Mouse (Mus musculus) lung, postnatal 0 days (tissue): ENCODE results near the gene Gm45837. TPM values are rescaled to one million over a fixed set of nuclear protein-coding genes. Genes with fewer than 3 reads are reported as not detected.

Experiments used
- ATAC-seq: fragments of 200-750 bp; cut with Nextera tagmentation; 2 replicates; pipeline ENCODE4 v1.8.0; 2017; ENCODE audit warnings: moderate library complexity
- DNase-seq: peaks from one replicate; pipeline ENCODE4 v3.0.0-alpha.2; 2016; ENCODE audit warnings: low spot score
- H3K27ac ChIP-seq: fragments of 300-500 bp; sonication (generic); 2 replicates; pipeline ENCODE4 v1.5.1; 2014; ENCODE audit warnings: antibody characterized with exemption, mild to moderate bottlenecking, low read length, mixed read lengths
- H3K27me3 ChIP-seq: fragments of 300-500 bp; sonication (generic); replicated peaks from 2 replicates; pipeline ENCODE4 v1.6.1; 2014; ENCODE audit warnings: low read length, mixed read lengths; ENCODE audit not compliant: insufficient read depth
- H3K36me3 ChIP-seq: fragments of 300-500 bp; sonication (generic); 2 replicates; pipeline ENCODE4 v1.6.1; 2014; ENCODE audit warnings: low read length, mixed read lengths; ENCODE audit not compliant: insufficient read depth
- H3K4me1 ChIP-seq: fragments of 300-500 bp; sonication (generic); 2 replicates; pipeline ENCODE4 v1.6.1; 2014; ENCODE audit warnings: antibody characterized with exemption, low read depth, low read length, mixed read lengths; ENCODE audit not compliant: insufficient read depth
- H3K4me2 ChIP-seq: fragments of 300-500 bp; sonication (generic); replicated peaks from 2 replicates; pipeline ENCODE4 v1.6.1; 2014; ENCODE audit warnings: low read depth, mild to moderate bottlenecking, low read length, moderate library complexity, mixed read lengths
- H3K4me3 ChIP-seq: fragments of 300-500 bp; sonication (generic); 2 replicates; pipeline ENCODE4 v1.5.1; 2014; ENCODE audit warnings: low read depth, low read length
- H3K9ac ChIP-seq: fragments of 300-500 bp; sonication (generic); replicated peaks from 2 replicates; pipeline ENCODE4 v1.6.1; 2014; ENCODE audit warnings: low read depth, mild to moderate bottlenecking
- H3K9me3 ChIP-seq: fragments of 300-500 bp; sonication (generic); 2 replicates; pipeline ENCODE4 v1.6.1; 2016; ENCODE audit warnings: low read length, mixed read lengths
- CTCF ChIP-seq: IDR thresholded peaks from 2 replicates; pipeline ENCODE4 v1.5.1; 2016; ENCODE audit warnings: antibody characterized with exemption, mild to moderate bottlenecking
- EP300 ChIP-seq: IDR thresholded peaks from 2 replicates; pipeline ENCODE4 v1.6.1; 2016; ENCODE audit warnings: antibody characterized with exemption, mild to moderate bottlenecking, control low read depth
- WGBS: fragments of 180-500 bp; shearing (Covaris S2); extraction: QIAGEN DNeasy Blood & Tissue Kit; methylation state at CpG from one replicate; pipeline ENCODE4 v1.1.7; 2014; 5-methylcytosine and 5-hydroxymethylcytosine counted together
- polyA plus RNA-seq: library from polyadenylated mRNA; unstranded; fragments of >200 nt; fragmentation: Nextera tagmentation; extraction: Ambion mirVana; gene quantifications from 2 replicates; pipeline ENCODE4 v1.2.1, GENCODE M21; 2015

Gene Gm45837
- polyA plus RNA-seq, 1 experiment from 2014 or later = 4.2 TPM

DNA sequence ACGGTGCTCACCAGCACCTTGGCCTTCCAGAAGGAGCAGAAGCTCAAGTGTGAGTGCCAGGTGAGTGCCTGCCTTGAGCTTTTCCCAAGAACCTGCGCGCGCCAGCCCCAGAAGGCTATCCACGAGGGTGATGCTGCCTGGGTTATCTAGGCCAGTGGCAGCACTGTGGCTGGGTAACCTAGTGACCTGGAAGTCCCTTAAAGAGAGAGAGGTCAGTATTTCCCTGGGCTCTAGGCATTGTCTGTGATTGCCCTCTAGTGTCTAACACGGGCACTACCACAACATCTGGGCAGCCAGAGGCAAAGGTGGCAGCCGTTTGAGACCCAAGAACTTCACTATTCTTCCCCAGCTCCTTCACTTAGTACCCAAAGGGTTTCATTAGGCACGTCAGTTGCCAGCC is 92.7 kb downstream of the Gm45837 start:
- Histone ChIP-seq H3K27ac (no peak overlapping the region), H3K4me1 (no peaks in the 10 kb centered on the region), H3K9me3 (no peaks in the 10 kb centered on the region), H3K36me3 (no peaks in the 10 kb centered on the region), H3K9ac (no peak overlapping the region), H3K27me3 (0 out of 2 replicates have a peak, but pooled peaks cover 3% of the 10 kb centered on the region), H3K4me2 (no peak overlapping the region), H3K4me3 (no peak overlapping the region)
- no peak for TF ChIP-seq EP300
- TF ChIP-seq CTCF = peak; percentile 96
- ATAC-seq (peak; percentile 61), DNase-seq (peak; percentile 79)
- WGBS = 19% methylated on average over 8 of the region's 8 CpGs

DNA sequence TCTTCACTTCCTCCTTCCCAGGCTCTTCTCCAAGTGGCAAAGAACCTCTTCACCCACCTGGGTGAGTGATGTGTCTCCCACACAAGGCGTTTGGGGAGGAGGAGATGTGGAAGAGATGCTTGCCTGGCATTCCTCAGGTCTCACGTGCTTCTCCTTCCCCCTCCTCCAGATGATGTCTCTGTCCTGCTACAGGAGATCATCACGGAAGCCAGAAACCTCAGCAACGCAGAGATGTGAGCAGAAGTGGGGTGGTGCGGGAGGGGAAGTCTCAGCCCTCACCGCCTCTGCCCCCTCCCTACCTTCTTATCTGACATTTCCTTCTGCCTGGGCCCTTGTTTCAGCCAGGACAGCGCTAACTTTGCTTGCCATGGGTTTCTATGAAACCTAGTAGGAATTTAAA is 93.1 kb downstream of the Gm45837 start:
- Histone ChIP-seq H3K27ac (no peak overlapping the region), H3K4me2 (no peak overlapping the region), H3K9me3 (no peaks in the 10 kb centered on the region), H3K9ac (no peak overlapping the region), H3K4me3 (no peak overlapping the region), H3K27me3 (0 out of 2 replicates have a peak, but pooled peaks cover 3% of the 10 kb centered on the region), H3K36me3 (no peaks in the 10 kb centered on the region), H3K4me1 (no peaks in the 10 kb centered on the region)
- no peak for ATAC-seq
- TF ChIP-seq EP300 (no peak), CTCF (no peak)
- no peak for DNase-seq
- WGBS = 33% methylated on average over 7 of the region's 7 CpGs

DNA sequence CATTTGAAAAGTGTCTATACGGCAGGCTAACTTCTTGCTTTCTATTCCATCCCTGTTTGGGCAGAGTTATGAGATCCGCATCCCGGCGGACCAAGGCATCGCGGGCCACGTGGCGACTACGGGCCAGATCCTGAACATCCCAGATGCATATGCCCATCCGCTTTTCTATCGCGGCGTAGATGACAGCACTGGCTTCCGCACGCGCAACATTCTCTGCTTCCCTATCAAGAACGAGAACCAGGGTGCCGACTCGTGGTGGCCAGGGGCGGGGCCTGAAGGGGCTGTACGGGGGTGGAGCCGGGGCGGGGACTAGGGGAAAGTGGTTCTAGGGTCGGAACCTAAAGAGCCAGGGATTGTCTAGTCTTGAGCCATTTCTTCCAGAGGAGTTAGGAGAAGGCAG is 93.8 kb downstream of the Gm45837 start:
- 0 out of 2 replicates have a peak overlapping the region, but pooled peaks have one; percentile 19 for H3K4me2 ChIP-seq
- TF ChIP-seq EP300 = no peak
- no peak for TF ChIP-seq CTCF
- H3K27me3 ChIP-seq = 0 out of 2 replicates have a peak, but pooled peaks cover 3% of the 10 kb centered on the region
- WGBS = 14% methylated on average over 24 of the region's 24 CpGs
- H3K27ac ChIP-seq = no peak overlapping the region
- H3K4me1 ChIP-seq = no peaks in the 10 kb centered on the region
- no peak overlapping the region for H3K4me3 ChIP-seq
- no peaks in the 10 kb centered on the region for H3K36me3 ChIP-seq
- no peaks in the 10 kb centered on the region for H3K9me3 ChIP-seq
- DNase-seq (peak; percentile 18), ATAC-seq (no peak)
- no peak overlapping the region for H3K9ac ChIP-seq

DNA sequence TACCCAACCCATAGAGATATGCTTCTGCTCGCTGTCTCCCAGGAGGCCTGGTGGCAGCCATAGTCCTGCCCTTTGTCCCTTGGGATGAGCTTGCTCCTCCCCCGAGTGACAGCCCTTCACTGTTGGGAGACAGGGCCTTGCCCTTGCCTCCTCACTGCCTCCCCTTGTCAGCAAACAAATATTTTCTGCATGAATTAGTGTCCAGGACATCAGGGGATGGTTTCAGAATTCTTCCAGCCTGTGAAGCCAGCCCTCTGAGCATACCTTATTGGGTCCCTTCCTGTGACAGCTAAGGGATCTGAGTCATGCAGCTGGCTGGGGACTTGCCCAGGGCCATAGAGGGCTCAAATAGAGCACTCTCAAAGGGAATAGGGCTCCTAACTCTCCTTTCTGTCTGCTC is 98.5 kb downstream of the Gm45837 start:
- no peak overlapping the region for H3K9ac ChIP-seq
- TF ChIP-seq CTCF (no peak), EP300 (no peak)
- 64% methylated on average over 2 of the region's 2 CpGs for WGBS
- H3K4me2 ChIP-seq = no peak overlapping the region
- no peaks in the 10 kb centered on the region for H3K27me3 ChIP-seq
- no peak overlapping the region for H3K27ac ChIP-seq
- no peak overlapping the region for H3K4me3 ChIP-seq
- ATAC-seq = no peak
- H3K36me3 ChIP-seq = no peaks in the 10 kb centered on the region
- no peak for DNase-seq
- H3K4me1 ChIP-seq = no peaks in the 10 kb centered on the region
- H3K9me3 ChIP-seq = no peaks in the 10 kb centered on the region

DNA sequence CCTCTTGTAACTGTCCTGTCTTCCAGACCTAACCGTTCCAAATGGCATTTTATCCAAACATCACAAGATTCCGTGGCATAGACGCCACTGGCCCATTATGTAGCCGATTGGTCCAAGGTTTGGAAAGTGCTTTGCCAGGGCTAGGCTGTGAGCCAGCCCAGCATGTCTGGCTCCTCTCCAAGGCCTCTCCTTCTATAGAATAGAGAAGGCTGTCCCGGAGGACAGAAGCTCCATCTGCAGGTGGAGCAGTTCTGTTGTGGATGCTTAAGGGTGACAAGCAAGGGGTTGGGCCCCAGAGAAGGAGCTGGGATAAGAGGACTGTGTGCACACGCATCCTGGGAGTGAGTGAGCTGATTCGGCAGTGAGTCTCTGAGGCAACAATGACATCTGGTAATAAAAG is 103.0 kb downstream of the Gm45837 start:
- no peaks in the 10 kb centered on the region for H3K4me1 ChIP-seq

DNA sequence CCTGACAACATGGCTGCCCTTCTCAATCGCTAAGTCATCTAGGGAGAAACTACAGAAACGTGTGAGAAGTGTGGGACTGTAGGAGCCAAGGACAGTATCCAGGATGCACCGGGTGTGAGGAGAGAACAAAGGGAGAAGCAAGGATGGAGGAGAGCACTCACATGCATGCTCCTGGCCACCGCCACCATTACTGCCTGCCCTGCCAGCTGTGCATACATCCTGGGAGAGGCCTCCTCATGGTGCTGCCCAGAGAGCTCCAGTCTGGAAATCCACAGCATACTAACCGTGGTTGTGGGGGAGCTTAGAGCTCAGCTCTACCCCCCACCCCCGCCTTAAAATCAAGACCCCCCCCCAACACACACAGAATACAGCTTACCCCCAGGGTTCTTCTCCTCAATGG is 104.1 kb downstream of the Gm45837 start:
- WGBS = 57% methylated on average over 6 of the region's 6 CpGs

More for the DNA sequence above, 103.0 kb downstream of the Gm45837 start:
- Histone ChIP-seq H3K27me3 (no peaks in the 10 kb centered on the region), H3K9ac (no peak overlapping the region), H3K4me3 (no peak overlapping the region), H3K9me3 (no peaks in the 10 kb centered on the region), H3K4me2 (no peak overlapping the region), H3K36me3 (no peaks in the 10 kb centered on the region), H3K27ac (no peak overlapping the region)
- DNase-seq = no peak
- 52% methylated on average over 7 of the region's 7 CpGs for WGBS
- TF ChIP-seq CTCF (no peak), EP300 (no peak)
- no peak for ATAC-seq

DNA sequence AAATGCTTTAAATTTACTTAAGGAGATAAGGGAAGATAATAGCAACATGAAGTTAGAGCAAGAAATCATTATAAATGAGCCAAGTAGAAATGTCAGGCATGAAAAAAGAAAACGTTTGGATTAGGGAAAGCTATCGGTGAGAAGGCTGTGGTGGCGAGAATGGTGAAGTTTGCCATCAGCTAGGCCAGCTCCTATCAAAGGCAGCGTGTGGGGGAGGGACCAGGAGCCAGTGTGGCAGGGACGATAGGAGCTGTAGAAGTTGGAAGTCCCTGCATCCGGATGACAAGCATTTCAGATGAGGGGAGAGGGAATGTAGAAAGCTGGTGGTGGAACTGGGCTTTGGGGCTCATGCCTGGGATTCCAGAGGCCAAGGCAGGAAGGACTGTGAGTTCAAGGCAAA is 104.6 kb downstream of the Gm45837 start:
- ATAC-seq (no peak), DNase-seq (no peak)
- no peaks in the 10 kb centered on the region for H3K4me1 ChIP-seq
- no peak overlapping the region for H3K4me2 ChIP-seq
- no peak for TF ChIP-seq CTCF
- no peak for TF ChIP-seq EP300
- H3K36me3 ChIP-seq = no peaks in the 10 kb centered on the region
- no peak overlapping the region for H3K9ac ChIP-seq
- H3K4me3 ChIP-seq = no peak overlapping the region
- 20% methylated on average over 6 of the region's 6 CpGs for WGBS
- H3K9me3 ChIP-seq = no peaks in the 10 kb centered on the region
- H3K27ac ChIP-seq = no peak overlapping the region
- H3K27me3 ChIP-seq = no peaks in the 10 kb centered on the region

More for the DNA sequence above, 104.1 kb downstream of the Gm45837 start:
- Histone ChIP-seq H3K36me3 (no peaks in the 10 kb centered on the region), H3K4me2 (no peak overlapping the region), H3K4me1 (no peaks in the 10 kb centered on the region), H3K27ac (no peak overlapping the region), H3K9ac (no peak overlapping the region), H3K27me3 (no peaks in the 10 kb centered on the region), H3K4me3 (no peak overlapping the region), H3K9me3 (no peaks in the 10 kb centered on the region)
- ATAC-seq (no peak), DNase-seq (no peak)
- TF ChIP-seq CTCF (no peak), EP300 (no peak)
